Mouse (Mus musculus) layer of hippocampus, adult 11-12 months (tissue): ENCODE data around the gene Samm50.

ENCODE experiments used
- DNase-seq: peaks from one replicate; pipeline ENCODE4 v3.0.0; 2022; ENCODE audit warnings: low spot score

The Samm50 gene

DNA sequence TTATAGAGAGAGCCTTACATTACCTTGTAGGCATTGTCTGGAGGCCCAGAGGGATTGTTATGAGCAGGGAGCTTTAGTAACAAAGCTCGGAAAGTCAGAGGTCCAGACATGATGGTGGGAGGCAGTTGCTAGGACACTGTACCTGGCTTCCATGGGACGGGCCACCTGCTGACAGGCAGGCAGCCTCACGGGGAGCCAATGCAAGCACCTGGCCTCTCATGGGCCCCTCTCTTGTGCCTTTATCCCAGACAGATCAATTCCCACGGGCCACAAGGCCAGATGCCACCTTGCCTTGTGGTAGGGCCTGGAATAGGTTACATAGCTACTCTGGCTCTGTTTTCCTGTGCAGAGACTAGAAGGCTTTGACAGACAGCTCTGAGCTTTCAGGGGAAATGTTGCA is 19.5 kb downstream of the Samm50 start:
- DNase-seq, result no peak

DNA sequence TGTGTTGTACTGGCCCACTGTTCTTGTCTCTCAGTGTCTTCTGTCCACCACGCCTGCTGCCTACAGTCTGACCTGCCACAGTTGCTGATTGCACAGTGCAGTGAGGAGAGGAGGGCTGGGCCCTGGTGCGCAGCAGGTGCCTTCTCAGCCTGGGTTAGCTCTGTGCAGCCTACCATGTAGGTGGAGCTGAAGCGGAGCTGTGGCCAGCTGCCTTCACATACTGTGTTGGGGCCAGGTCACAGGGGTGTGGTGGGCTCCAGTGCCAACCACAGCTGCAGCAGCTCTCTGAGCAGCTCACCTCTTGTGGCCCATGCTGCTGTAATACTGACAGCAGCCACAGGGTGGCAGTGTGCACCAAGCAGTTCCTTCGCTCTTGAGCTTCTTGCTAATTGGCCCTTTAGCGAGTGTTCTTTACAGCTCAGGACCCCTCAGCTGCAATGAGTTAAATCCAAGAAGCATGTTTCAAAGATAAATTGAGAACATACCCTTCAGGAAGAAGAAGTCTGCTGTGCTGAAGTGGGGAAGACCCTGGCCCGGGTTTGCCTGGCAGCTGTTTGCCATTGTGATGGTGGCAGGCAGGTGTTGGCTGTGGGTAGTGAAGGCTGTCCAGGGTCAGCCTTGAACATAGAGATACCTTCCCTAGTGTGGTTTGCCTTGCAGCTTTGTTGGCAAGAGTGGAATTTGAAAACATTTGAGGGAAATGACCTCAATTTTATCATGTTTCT is 20.2 kb downstream of the Samm50 start:
- peak; percentile 87 for DNase-seq

DNA sequence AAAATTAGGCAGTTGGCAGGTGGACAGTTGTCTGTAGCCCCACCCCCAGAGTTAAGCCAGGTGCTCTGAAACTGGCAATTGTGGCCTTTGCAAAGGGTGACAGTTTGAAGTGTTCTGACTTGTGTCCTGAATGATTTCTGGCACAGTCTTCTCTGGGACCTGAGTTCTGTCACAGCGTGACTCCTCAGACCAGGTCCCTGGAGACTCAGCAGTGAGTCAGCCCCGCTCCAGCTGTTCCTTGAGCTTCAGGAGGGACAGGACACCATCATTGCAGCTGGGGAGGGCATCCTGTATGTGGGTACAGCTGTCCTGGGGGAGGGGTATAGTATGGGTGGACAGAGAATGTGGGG is 20.7 kb downstream of the Samm50 start:
- no peak for DNase-seq

GRCm38 (mm10) chr15:84213162-84213739 is 21.2 kb downstream of the Samm50 start:
- DNase-seq, result no peak

DNA sequence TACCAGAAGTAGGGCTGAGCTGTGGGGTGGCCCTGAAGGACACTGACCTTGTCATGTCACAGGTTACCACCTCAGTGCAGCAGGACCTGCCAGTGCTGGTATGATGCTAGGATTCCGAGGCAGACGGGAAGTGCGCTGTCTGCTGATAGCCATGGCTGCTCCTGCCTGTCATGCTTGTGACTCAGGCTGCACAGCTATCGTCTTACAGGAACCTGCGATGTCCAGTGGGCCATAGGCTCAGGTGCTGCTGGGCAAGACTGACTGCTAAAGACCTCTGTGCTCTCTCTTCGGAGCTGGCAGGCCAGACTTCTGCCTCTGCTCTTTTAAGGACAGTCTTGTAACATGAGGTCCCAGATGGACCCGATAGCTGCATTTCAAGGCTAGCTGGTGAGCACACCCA is 22.4 kb downstream of the Samm50 start:
- no peak for DNase-seq

DNA sequence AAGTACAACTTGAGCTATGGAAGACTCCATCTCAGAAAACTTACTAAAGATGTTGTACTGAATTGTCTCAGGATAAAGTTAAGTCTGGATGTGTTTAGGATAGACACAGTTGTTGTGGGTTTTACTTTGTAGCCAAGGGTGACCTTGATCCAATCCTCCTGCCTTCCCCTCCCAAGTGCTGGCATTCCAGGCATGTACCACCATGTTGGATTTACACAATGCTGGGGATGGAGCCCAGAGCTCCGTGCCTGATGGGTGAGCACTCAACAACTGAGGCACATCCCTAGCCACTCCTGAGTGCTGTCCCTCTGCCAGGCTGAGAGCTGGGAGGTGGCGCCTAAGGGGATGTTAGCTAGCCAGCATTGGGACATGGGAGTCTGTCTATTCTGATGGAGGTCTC is 23.2 kb downstream of the Samm50 start:
- no peak for DNase-seq

GRCm38 (mm10) chr15:84216026-84216425 is 24.0 kb downstream of the Samm50 start:
- no peak for DNase-seq

DNA sequence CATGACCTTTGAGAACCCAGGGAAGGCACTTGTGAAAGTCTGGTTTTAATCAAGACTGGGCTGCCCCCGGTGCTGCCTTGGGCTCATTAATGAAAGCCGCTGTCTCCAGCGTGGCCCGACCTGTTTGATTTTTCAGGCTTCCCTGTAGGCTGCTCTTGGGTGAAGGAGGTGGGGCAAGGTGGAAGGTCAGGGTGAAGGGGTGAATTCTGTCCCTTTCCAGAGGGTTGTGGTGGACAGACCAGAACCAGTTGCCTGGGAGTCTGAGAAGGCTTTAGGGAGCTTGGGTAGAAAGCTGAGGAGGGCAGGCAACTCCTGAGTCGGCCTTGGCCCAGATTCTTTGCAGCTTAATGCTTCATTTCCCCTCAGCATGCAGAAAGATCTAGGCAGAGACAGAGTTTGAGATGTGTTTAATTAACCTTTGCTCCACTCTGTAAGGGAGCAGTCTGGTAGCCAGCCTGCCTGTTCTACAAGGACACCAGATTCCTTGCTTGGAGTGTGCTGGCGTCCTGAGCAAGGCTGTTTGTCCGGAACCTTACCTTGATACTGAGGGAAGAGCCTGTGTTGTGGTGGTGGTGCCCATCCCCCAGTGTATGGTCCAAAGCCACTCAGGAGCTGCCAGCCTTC is 24.5 kb downstream of the Samm50 start:
- no peak for DNase-seq

GRCm38 (mm10) chr15:84217969-84218782 is 26.1 kb downstream of the Samm50 start:
- no peak for DNase-seq

- no peak for DNase-seq
Measured at GRCm38 (mm10) chr15:84218783-84219271, 26.8 kb downstream of the Samm50 start.

DNA sequence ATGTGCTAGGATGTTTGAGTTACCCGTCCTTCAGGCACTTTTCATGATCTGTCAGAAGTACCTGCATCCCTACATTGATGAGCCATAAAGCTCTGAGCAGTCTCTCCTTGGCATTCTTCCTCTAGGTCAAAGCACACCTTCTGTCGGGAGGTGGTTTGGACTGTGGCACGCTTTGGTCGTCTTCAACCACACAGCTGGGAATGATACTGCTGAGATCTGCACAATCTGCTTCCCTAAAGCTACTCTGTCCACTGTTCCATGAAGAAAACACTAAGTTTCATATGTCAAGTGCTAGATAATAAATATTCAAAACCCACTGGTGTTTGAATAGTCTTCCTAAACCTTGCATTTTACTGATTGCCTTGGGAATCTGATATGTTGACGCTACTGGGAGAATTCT is 29.5 kb downstream of the Samm50 start:
- no peak for DNase-seq

GRCm38 (mm10) chr15:84223423-84223822 is 31.4 kb downstream of the Samm50 start:
- no peak for DNase-seq

DNA sequence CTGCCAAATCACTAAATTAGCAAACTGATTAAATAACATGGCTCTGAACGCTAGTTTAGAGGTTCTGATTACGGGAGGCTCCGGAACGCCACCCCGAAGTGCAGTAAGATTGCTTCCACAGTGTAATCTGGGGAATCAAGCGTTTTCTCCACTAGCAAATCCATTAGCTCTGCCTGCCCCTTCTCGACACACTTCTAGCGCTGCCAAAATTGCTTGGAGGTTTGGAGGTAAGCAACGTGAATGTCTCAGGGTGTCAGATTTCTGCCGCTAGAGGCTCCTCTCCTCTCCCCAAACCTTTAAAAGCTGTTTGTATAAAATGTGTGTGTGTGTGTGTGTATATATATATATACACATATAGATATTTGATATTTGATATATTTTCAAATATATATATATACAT is 32.7 kb downstream of the Samm50 start:
- DNase-seq, result no peak

DNA sequence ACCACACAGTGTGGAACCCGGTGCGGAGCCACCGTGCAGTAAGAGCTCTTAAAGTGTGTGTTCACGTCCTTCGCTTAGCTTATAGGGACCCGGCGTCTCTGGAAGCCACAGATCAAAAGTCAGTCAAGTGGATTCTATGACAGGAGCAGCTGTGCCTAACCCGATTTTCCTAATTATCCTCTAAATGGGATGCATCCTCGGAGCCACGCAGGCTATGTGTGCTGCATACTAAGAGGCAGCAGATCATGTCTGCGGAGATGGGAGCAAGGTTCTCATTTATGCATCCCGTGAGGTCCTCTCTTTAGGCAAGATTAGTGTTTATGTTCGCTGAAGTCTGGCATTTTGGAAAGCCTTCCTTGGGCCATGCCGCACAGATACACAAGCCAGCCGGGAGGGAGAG is 34.9 kb downstream of the Samm50 start:
- no peak for DNase-seq

- DNase-seq, result no peak
Measured at GRCm38 (mm10) chr15:84230661-84231060, 38.6 kb downstream of the Samm50 start.

DNA sequence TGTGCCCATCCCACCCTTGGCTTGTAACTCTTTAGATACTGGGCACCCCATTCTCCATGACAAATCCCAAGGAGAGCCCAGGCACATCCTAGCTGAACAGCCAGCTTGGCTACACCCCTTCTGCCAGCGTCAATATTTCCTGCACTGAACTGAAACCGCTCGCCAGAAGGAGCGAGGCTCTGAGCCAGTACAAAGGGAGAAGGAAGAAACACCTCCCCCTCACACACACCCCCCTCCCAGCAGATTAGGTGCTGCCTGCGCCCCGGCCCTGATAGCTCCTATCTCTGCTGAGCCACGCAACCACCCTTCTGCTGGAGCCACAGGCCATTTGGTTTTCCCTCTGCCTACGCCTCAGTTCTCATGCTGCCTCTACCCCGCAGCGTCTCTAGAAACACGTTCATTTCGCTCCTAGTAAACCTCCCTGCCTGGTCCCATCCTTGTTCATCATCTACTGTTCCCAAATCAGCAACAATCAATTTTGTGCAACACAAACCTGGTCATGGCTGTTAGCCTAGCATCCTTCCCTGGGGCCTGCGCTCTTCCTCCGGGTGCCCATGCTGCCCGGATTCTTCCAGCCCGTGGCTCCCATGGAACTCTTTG is 39.2 kb downstream of the Samm50 start:
- peak; percentile 74 for DNase-seq

GRCm38 (mm10) chr15:84231721-84232561 is 39.9 kb downstream of the Samm50 start, which contains the start of gene Parvb:
Gene Parvb (plus strand): TSS chr15:84232043.
- peak; percentile 62 for DNase-seq

DNA sequence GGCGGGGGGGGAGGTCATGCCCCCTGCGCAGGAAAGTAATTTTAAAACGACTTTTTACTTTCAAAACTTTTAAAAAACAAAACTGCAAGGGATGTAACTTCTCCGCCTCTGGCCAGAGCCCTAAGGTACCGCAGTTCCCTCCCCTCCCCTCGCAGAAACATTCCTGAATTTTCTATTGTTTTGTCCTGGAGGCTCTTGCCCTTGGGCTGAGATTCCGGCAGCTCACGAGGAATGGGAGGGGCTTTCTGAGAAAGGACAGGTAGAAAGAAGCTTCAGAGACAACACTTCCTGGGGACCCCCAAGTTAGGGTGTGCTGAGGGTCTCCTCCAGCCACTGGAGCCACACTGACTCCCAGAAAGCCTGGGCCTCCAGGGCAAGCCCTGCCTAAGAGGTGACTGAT is 40.6 kb downstream of the Samm50 start:
- no peak for DNase-seq

GRCm38 (mm10) chr15:84234794-84235581 is 42.9 kb downstream of the Samm50 start:
- DNase-seq, result no peak

DNA sequence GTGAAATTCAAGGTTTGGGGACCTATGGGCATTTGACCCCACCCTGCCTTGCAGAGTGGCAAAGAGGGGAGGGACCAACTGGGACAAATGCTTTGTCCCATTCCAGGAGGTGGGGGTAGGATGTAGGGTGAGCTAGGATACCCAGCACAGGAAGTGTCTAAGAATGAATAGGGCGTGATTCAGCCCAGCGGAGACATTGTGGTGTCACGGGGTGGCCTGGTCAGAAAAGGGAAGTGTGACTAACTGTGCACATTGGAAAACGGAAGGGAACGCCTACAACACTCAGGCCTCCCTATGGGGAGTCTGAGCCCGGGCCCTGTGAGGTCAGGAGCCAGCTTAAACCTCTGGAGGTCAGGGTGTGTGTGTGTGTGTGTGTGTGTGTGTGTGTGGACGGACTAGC is 43.6 kb downstream of the Samm50 start:
- DNase-seq, result peak; percentile 65
